Mouse (Mus musculus) liver, postnatal 0 days (tissue): ENCODE measurements around the gene Bcl2. TPM values are rescaled to one million over a fixed set of nuclear protein-coding genes. Genes with fewer than 3 reads are reported as not detected.

Experiments used
- ATAC-seq: fragments of 200-750 bp; cut with Nextera tagmentation; 2 replicates; pipeline ENCODE4 v1.8.0; 2017; ENCODE audit warnings: mild to moderate bottlenecking, moderate library complexity
- DNase-seq: peaks from one replicate; pipeline ENCODE4 v3.0.0-alpha.2; 2016
- H3K27ac ChIP-seq: fragments of 300-500 bp; sonication (generic); 2 replicates; pipeline ENCODE4 v1.5.1; 2014; ENCODE audit warnings: antibody characterized with exemption, moderate library complexity, mild to moderate bottlenecking, low read depth
- H3K27me3 ChIP-seq: fragments of 300-500 bp; sonication (generic); 2 replicates; pipeline ENCODE4 v1.6.1; 2014; ENCODE audit warnings: low read length, control low read depth, mixed read lengths; ENCODE audit not compliant: insufficient read depth
- H3K36me3 ChIP-seq: fragments of 300-500 bp; sonication (generic); replicated peaks from 2 replicates; pipeline ENCODE4 v1.6.1; 2014; ENCODE audit warnings: mild to moderate bottlenecking, control low read depth, low read length, moderate library complexity, mixed read lengths; ENCODE audit not compliant: insufficient read depth
- H3K4me1 ChIP-seq: fragments of 300-500 bp; sonication (generic); 2 replicates; pipeline ENCODE4 v1.6.1; 2014; ENCODE audit warnings: antibody characterized with exemption, mild to moderate bottlenecking, control low read depth; ENCODE audit not compliant: insufficient read depth
- H3K4me2 ChIP-seq: fragments of 300-500 bp; sonication (generic); 2 replicates; pipeline ENCODE4 v1.6.1; 2014; ENCODE audit warnings: low read depth, mild to moderate bottlenecking, low read length, moderate library complexity, mixed read lengths
- H3K4me3 ChIP-seq: fragments of 300-500 bp; sonication (generic); 2 replicates; pipeline ENCODE4 v1.5.1; 2014; ENCODE audit warnings: low read depth, low read length
- H3K9ac ChIP-seq: fragments of 300-500 bp; sonication (generic); replicated peaks from 2 replicates; pipeline ENCODE4 v1.6.1; 2014; ENCODE audit warnings: mild to moderate bottlenecking, moderate library complexity
- H3K9me3 ChIP-seq: fragments of 300-500 bp; sonication (generic); 2 replicates; pipeline ENCODE4 v1.6.1; 2016; ENCODE audit warnings: mild to moderate bottlenecking, control low read depth, low read length, mixed read lengths
- CTCF ChIP-seq: sonication (generic); IDR thresholded peaks from 2 replicates; pipeline ENCODE4 v1.5.1; 2016; ENCODE audit warnings: antibody characterized with exemption, low read depth
- EP300 ChIP-seq: IDR thresholded peaks from 2 replicates; pipeline ENCODE4 v1.6.1; 2016; ENCODE audit warnings: antibody characterized with exemption, low read depth, mild to moderate bottlenecking
- WGBS: fragments of 180-500 bp; shearing (Covaris S2); extraction: QIAGEN DNeasy Blood & Tissue Kit; methylation state at CpG from one replicate; pipeline ENCODE4 v1.1.7; 2014; ENCODE audit not compliant: insufficient replicate concordance; 5-methylcytosine and 5-hydroxymethylcytosine counted together
- polyA plus RNA-seq: library from polyadenylated mRNA; unstranded; fragments of >200 nt; fragmentation: Nextera tagmentation; extraction: Ambion mirVana; gene quantifications from 2 replicates; pipeline ENCODE4 v1.2.1, GENCODE M21; 2015

The Bcl2 gene
- polyA plus RNA-seq, 1 experiment from 2014 or later = 0.83 TPM

GRCm38 (mm10) chr1:106600841-106601240 lies 113.2 kb downstream of the Bcl2 start:
- H3K27ac ChIP-seq = no peak overlapping the region
- TF ChIP-seq CTCF (no peak), EP300 (no peak)
- H3K9ac ChIP-seq = no peak overlapping the region
- peaks cover 6% of the 10 kb centered on the region; the same call in 1 of the 2 replicates for H3K4me1 ChIP-seq
- H3K9me3 ChIP-seq = no peaks in the 10 kb centered on the region
- H3K4me2 ChIP-seq = no peak overlapping the region
- ATAC-seq = no peak
- H3K27me3 ChIP-seq = no peaks in the 10 kb centered on the region
- DNase-seq = no peak
- no peak overlapping the region for H3K4me3 ChIP-seq
- WGBS = 45% methylated on average over 5 of the region's 5 CpGs
- H3K36me3 ChIP-seq = no peaks in the 10 kb centered on the region

GRCm38 (mm10) chr1:106598292-106598583 lies 115.8 kb downstream of the Bcl2 start:
- WGBS = 83% methylated on average over 2 of the region's 2 CpGs
- Histone ChIP-seq H3K27ac (no peak overlapping the region), H3K27me3 (no peaks in the 10 kb centered on the region), H3K4me2 (no peak overlapping the region), H3K9ac (no peak overlapping the region), H3K4me1 (peaks cover 6% of the 10 kb centered on the region; the same call in 1 of the 2 replicates), H3K9me3 (no peaks in the 10 kb centered on the region), H3K36me3 (no peaks in the 10 kb centered on the region), H3K4me3 (no peak overlapping the region)
- ATAC-seq (no peak), DNase-seq (no peak)
- TF ChIP-seq CTCF = no peak
- no peak for TF ChIP-seq EP300

- Histone ChIP-seq H3K27me3 (no peaks in the 10 kb centered on the region), H3K4me2 (no peak overlapping the region), H3K9ac (no peak overlapping the region), H3K4me3 (no peak overlapping the region), H3K4me1 (peaks cover 3% of the 10 kb centered on the region; the same call in 1 of the 2 replicates), H3K9me3 (no peaks in the 10 kb centered on the region), H3K27ac (no peak overlapping the region), H3K36me3 (no peaks in the 10 kb centered on the region)
- no peak for ATAC-seq
- TF ChIP-seq CTCF = no peak
- no peak for TF ChIP-seq EP300
- 75% methylated on average over 5 of the region's 5 CpGs for WGBS
- DNase-seq = no peak
Observed at GRCm38 (mm10) chr1:106597575-106598291, 116.3 kb downstream of the Bcl2 start.

- DNase-seq = no peak
- no peak for ATAC-seq
- Histone ChIP-seq H3K9me3 (no peaks in the 10 kb centered on the region), H3K4me3 (no peak overlapping the region), H3K36me3 (no peaks in the 10 kb centered on the region), H3K4me2 (no peak overlapping the region), H3K9ac (no peak overlapping the region), H3K27ac (no peak overlapping the region), H3K27me3 (no peaks in the 10 kb centered on the region), H3K4me1 (no peaks in the 10 kb centered on the region)
- TF ChIP-seq EP300 (no peak), CTCF (no peak)
- WGBS = 71% methylated on average over 1 of the region's 1 CpGs
Observed at GRCm38 (mm10) chr1:106596380-106596779, 117.7 kb downstream of the Bcl2 start.

- Histone ChIP-seq H3K36me3 (no peaks in the 10 kb centered on the region), H3K9ac (no peak overlapping the region), H3K4me2 (no peak overlapping the region), H3K27ac (no peak overlapping the region), H3K27me3 (no peaks in the 10 kb centered on the region), H3K9me3 (no peaks in the 10 kb centered on the region), H3K4me3 (no peak overlapping the region), H3K4me1 (no peaks in the 10 kb centered on the region)
- no peak for TF ChIP-seq EP300
- no peak for TF ChIP-seq CTCF
- 73% methylated on average over 6 of the region's 6 CpGs for WGBS
- DNase-seq (no peak), ATAC-seq (no peak)
Observed at GRCm38 (mm10) chr1:106595286-106595885, 118.7 kb downstream of the Bcl2 start.

GRCm38 (mm10) chr1:106591180-106591774 lies 122.8 kb downstream of the Bcl2 start:
- Histone ChIP-seq H3K27me3 (no peaks in the 10 kb centered on the region), H3K36me3 (no peaks in the 10 kb centered on the region), H3K9me3 (no peaks in the 10 kb centered on the region), H3K4me3 (no peak overlapping the region), H3K4me2 (no peak overlapping the region), H3K4me1 (no peaks in the 10 kb centered on the region), H3K9ac (no peak overlapping the region), H3K27ac (no peak overlapping the region)
- DNase-seq = no peak
- TF ChIP-seq CTCF = no peak
- TF ChIP-seq EP300 = no peak
- ATAC-seq = no peak
- 50% methylated on average over 2 of the region's 2 CpGs for WGBS
